Mouse (Mus musculus) C2C12 (cell line): ENCODE data around the gene Hopx. TPM values are rescaled to one million over a fixed set of nuclear protein-coding genes. Genes with fewer than 3 reads are reported as not detected.

Source experiments
- H3K27me3 ChIP-seq: one replicate; pipeline ENCODE4 v1.6.1; 2011; ENCODE audit not compliant: control insufficient read depth, insufficient read depth, insufficient read length
- H3K36me3 ChIP-seq: one replicate; pipeline ENCODE4 v1.6.1; 2011; ENCODE audit not compliant: control insufficient read depth, insufficient read depth
- H3K4me3 ChIP-seq: one replicate; pipeline ENCODE4 v1.5.1; 2011; ENCODE audit warnings: mild to moderate bottlenecking, control low read depth; ENCODE audit not compliant: poor library complexity, insufficient read depth, severe bottlenecking
- H3K79me2 ChIP-seq: one replicate; pipeline ENCODE4 v1.6.1; 2011; ENCODE audit not compliant: control insufficient read depth, insufficient read depth
- H3K79me3 ChIP-seq: one replicate; pipeline ENCODE4 v1.6.1; 2011; ENCODE audit warnings: low read depth, control low read depth
- H3ac ChIP-seq: one replicate; pipeline ENCODE3; 2011; ENCODE audit warnings: low read depth; ENCODE audit not compliant: control insufficient read depth, insufficient read length
- CEBPB ChIP-seq: IDR thresholded peaks from one replicate; pipeline ENCODE4 v1.6.1; 2011; ENCODE audit warnings: low read depth, mild to moderate bottlenecking, control low read depth, moderate library complexity
- CTCF ChIP-seq: IDR thresholded peaks from one replicate; pipeline ENCODE4 v1.5.1; 2011; ENCODE audit not compliant: control insufficient read depth, insufficient read depth, insufficient read length
- FOSL1 ChIP-seq: IDR thresholded peaks from one replicate; pipeline ENCODE4 v1.8.0; 2011; ENCODE audit warnings: mild to moderate bottlenecking, low read length; ENCODE audit not compliant: poor library complexity, insufficient read depth, severe bottlenecking
- MAX ChIP-seq: IDR thresholded peaks from one replicate; pipeline ENCODE4 v1.6.1; 2011; ENCODE audit warnings: mild to moderate bottlenecking, control low read depth
- MYOD1 ChIP-seq: IDR thresholded peaks from one replicate; pipeline ENCODE4 v1.6.1; 2011; ENCODE audit warnings: low read depth; ENCODE audit not compliant: control insufficient read depth, insufficient read length
- MYOG ChIP-seq: IDR thresholded peaks from one replicate; pipeline ENCODE4 v1.6.1; 2011; ENCODE audit not compliant: control insufficient read depth, insufficient read length; ENCODE audit errors: extremely low read depth
- USF1 ChIP-seq: IDR thresholded peaks from one replicate; pipeline ENCODE4 v1.6.1; 2011; ENCODE audit warnings: low read depth, mild to moderate bottlenecking, control low read depth, moderate library complexity
- polyA plus RNA-seq: library from polyadenylated mRNA; unstranded; fragments of >200 nt; fragmentation: generic; extraction: Trizol; gene quantifications from one replicate; pipeline ENCODE4 v1.2.1, GENCODE M21; 2012; ENCODE audit warnings: missing spikeins

Hopx gene
- polyA plus RNA-seq, 1 experiment = 0.15 TPM

DNA sequence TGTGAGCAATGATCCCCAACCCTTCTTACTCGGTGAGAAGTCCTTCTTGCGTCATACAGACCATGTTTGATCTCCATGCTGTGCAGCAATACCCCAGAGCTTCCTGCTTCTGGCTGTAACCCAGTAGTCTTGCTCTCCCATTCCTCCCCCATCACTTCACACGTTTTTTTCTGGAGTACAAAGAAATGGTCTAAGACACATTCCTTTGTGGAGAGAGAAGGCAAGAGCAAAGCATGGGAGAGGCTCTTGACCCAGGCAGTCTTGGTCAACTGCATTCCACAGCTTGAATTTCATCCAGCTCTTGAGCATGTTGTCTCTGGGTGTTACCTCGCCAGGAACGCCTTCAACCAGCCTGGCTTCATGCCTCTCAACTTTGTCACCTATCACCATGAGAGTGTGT is 39.9 kb upstream of the Hopx start:
- Histone ChIP-seq H3K4me3 (no peak overlapping the region), H3ac (no peak overlapping the region), H3K79me3 (no peaks in the 10 kb centered on the region), H3K27me3 (no peaks in the 10 kb centered on the region), H3K79me2 (no peaks in the 10 kb centered on the region), H3K36me3 (no peaks in the 10 kb centered on the region)
- TF ChIP-seq CTCF (no peak), CEBPB (no peak), MAX (no peak), MYOD1 (no peak), USF1 (no peak), FOSL1 (no peak), MYOG (no peak)

DNA sequence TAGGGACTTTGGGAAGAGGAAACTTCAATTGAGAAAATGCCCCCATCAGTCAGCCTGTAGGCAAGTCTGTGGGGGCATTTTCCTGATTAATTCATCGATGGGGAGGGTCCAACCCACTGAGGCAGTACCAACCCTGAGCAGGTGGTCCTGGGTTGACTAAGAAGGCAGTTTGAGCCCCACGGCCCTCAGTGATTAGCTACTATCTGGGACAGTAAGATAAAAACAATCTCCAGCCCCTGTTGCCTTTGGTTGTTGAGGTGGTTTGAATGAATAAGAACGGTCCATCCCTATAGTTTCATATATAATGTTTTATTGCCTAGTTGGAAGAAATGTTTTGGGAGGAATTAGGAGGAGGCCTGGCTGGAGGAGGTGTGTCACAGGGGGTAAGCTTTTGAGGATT is 36.8 kb upstream of the Hopx start:
- no peaks in the 10 kb centered on the region for H3K79me3 ChIP-seq
- no peaks in the 10 kb centered on the region for H3K36me3 ChIP-seq
- H3K79me2 ChIP-seq = no peaks in the 10 kb centered on the region
- TF ChIP-seq MAX = no peak
- TF ChIP-seq CTCF = no peak
- H3ac ChIP-seq = no peak overlapping the region
- no peak overlapping the region for H3K4me3 ChIP-seq
- no peaks in the 10 kb centered on the region for H3K27me3 ChIP-seq

DNA sequence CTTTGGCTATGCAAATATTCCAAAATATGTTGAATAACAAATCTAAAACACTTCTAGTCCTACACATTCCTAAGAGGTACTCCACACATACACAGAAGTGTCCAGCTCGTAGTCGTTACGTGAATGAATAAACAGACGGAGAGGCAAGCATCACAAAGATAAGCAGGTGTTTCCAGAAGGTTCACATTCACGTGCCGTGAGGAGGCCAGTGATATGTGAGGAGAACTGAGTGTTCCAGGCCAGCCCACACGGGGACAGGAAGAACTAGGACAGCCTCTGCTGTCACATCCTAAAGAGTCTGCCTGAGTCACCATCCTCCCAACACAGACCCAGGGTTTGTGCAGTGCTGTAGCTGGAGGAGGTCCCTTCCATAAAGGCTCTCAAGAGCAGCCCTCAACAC is 36.2 kb upstream of the Hopx start:
- no peaks in the 10 kb centered on the region for H3K36me3 ChIP-seq
- H3K79me3 ChIP-seq = no peaks in the 10 kb centered on the region
- no peaks in the 10 kb centered on the region for H3K27me3 ChIP-seq
- no peak overlapping the region for H3K4me3 ChIP-seq
- no peaks in the 10 kb centered on the region for H3K79me2 ChIP-seq
- TF ChIP-seq MYOD1 (no peak), MAX (no peak), CTCF (no peak), USF1 (no peak), MYOG (no peak), CEBPB (no peak), FOSL1 (no peak)
- H3ac ChIP-seq = no peak overlapping the region

DNA sequence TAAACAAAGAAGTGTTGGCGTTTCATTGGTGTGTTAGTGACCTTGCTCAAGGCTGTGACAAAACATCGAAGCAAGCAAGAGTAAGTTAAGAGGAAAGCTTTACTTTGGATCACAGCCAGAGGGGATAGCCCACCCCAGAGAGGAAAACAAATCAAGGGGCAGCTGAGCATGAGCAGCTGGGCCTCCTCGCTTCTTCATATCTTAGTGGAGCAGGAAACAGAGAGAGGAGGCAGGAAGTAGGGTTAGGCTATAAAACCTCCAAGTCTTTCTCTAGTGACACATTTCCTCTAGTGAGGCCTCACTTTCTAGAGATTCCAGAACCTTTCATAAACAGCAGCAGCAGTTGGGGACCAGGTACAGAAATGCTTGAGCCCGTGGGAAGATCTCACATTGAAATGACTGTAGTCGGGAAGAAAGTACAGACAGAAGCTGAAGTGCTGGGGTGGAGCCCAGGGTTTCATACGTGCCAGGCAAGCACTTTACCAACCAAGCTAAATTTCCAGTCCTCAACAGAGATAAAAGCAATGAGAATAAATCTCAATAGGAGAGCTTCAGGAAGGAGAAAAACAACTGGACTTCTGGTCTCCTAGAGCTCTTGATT is 33.2 kb upstream of the Hopx start:
- no peak overlapping the region for H3ac ChIP-seq
- no peaks in the 10 kb centered on the region for H3K79me2 ChIP-seq
- TF ChIP-seq MYOD1 (no peak), CTCF (no peak), MYOG (no peak), MAX (no peak), FOSL1 (no peak), USF1 (no peak), CEBPB (no peak)
- H3K36me3 ChIP-seq = no peaks in the 10 kb centered on the region
- H3K4me3 ChIP-seq = no peak overlapping the region
- H3K27me3 ChIP-seq = no peaks in the 10 kb centered on the region
- no peaks in the 10 kb centered on the region for H3K79me3 ChIP-seq

DNA sequence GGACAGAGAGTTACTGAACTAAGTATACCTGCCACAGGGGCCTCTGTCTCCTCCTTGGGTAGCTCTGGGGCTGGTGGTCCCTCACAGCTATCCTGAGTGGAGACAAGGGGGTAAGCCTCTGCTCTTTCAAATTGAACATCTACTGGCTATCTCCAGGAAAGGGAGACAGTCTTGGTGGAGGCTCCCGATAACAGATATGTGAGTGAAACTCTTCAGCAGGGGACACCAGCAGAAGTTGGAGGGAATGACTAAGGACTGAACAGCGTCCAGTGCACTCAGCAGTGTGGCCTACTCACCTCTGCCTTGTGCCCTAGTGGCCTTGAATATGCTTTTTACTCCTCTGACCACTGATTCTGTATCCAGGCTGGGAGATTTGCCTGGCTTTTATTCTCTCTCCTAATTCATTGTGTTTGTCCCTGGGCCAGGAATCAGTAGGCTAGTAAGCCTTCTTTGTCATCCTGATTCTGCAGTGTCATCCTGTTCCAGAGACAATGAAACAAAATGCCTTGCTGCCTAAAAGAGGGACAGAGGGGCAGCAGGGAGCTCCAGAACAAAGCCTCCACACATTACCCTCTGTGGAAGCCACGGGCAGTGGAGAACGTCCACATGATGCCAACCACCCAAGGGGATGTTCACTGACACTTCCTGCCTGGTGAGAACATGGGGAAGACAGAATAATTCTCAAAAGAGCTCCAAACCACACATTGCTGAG is 31.7 kb upstream of the Hopx start:
- TF ChIP-seq MAX = no peak
- TF ChIP-seq CEBPB = no peak
- TF ChIP-seq FOSL1 = no peak
- TF ChIP-seq MYOD1 = no peak
- TF ChIP-seq CTCF = no peak
- no peak for TF ChIP-seq MYOG
- TF ChIP-seq USF1 = no peak

DNA sequence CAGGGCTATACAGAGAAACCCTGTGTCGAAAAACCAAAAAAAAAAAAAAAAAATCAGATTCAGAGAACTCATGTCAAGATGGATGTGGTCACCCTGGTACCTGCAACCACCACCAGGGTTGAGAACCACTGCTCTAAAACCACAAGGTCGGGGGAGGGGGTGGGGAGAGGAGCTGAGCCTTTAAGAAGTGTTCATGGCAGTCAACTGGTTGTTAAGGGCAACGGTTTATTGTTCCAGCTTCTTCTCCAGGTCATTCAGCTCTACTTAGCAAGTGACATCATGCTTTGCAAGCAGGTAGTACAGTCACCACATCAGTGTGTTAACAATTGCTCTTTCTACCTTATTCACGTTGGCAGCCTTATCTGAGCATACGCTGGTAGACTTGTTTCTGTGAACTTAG is 29.7 kb upstream of the Hopx start:
- TF ChIP-seq MAX (no peak), MYOD1 (no peak), CTCF (no peak), USF1 (no peak), FOSL1 (no peak), MYOG (no peak), CEBPB (no peak)
- H3K79me2 ChIP-seq = no peaks in the 10 kb centered on the region
- no peak overlapping the region for H3K4me3 ChIP-seq
- no peaks in the 10 kb centered on the region for H3K36me3 ChIP-seq
- no peaks in the 10 kb centered on the region for H3K27me3 ChIP-seq
- H3ac ChIP-seq = no peak overlapping the region
- H3K79me3 ChIP-seq = no peaks in the 10 kb centered on the region

More for the DNA sequence above, 31.7 kb upstream of the Hopx start:
- H3K36me3 ChIP-seq = no peaks in the 10 kb centered on the region
- H3K27me3 ChIP-seq = no peaks in the 10 kb centered on the region
- H3K4me3 ChIP-seq = no peak overlapping the region
- no peaks in the 10 kb centered on the region for H3K79me3 ChIP-seq
- no peak overlapping the region for H3ac ChIP-seq
- H3K79me2 ChIP-seq = no peaks in the 10 kb centered on the region
